Mouse (Mus musculus) forebrain, embryonic 15.5 days (tissue): ENCODE measurements around the gene Kcnj16. TPM values are rescaled to one million over a fixed set of nuclear protein-coding genes. Genes with fewer than 3 reads are reported as not detected.

Experiments used
- ATAC-seq: fragments of 200-750 bp; cut with Nextera tagmentation; replicated peaks from 2 replicates; pipeline ENCODE4 v1.8.0; 2017; ENCODE audit warnings: mild to moderate bottlenecking, moderate TSS enrichment, moderate library complexity
- H3K27ac ChIP-seq: fragments of 300-500 bp; sonication (generic); replicated peaks from 2 replicates; pipeline ENCODE4 v1.5.1; 2015; ENCODE audit warnings: mild to moderate bottlenecking, inconsistent platforms
- H3K27me3 ChIP-seq: fragments of 300-500 bp; sonication (generic); 2 replicates; pipeline ENCODE4 v1.6.1; 2015; ENCODE audit warnings: inconsistent platforms
- H3K36me3 ChIP-seq: fragments of 300-500 bp; sonication (generic); 2 replicates; pipeline ENCODE4 v1.6.1; 2015; ENCODE audit warnings: mild to moderate bottlenecking, inconsistent platforms
- H3K4me1 ChIP-seq: fragments of 300-500 bp; sonication (generic); 2 replicates; pipeline ENCODE4 v1.6.1; 2015; ENCODE audit warnings: inconsistent platforms
- H3K4me2 ChIP-seq: fragments of 300-500 bp; sonication (generic); replicated peaks from 2 replicates; pipeline ENCODE4 v1.6.1; 2015; ENCODE audit warnings: mild to moderate bottlenecking, inconsistent platforms
- H3K4me3 ChIP-seq: fragments of 300-500 bp; sonication (generic); 2 replicates; pipeline ENCODE4 v1.5.1; 2015; ENCODE audit warnings: mild to moderate bottlenecking, inconsistent platforms
- H3K9ac ChIP-seq: fragments of 300-500 bp; sonication (generic); replicated peaks from 2 replicates; pipeline ENCODE4 v1.6.1; 2015; ENCODE audit warnings: mild to moderate bottlenecking, inconsistent platforms
- H3K9me3 ChIP-seq: fragments of 300-500 bp; sonication (generic); 2 replicates; pipeline ENCODE4 v1.6.1; 2016; ENCODE audit warnings: inconsistent platforms
- WGBS: fragments of 180-500 bp; shearing (Covaris S2); methylation state at CpG from one replicate; pipeline ENCODE4 v1.1.7; 2015; ENCODE audit warnings: mixed read lengths; 5-methylcytosine and 5-hydroxymethylcytosine counted together
- polyA plus RNA-seq: library from polyadenylated mRNA; unstranded; fragments of >200 nt; fragmentation: Nextera tagmentation; extraction: Ambion mirVana; gene quantifications from 2 replicates; pipeline ENCODE4 v1.2.1, GENCODE M21; 2015

Gene Kcnj16
- polyA plus RNA-seq, 1 experiment from 2014 or later: 0.13 TPM

GRCm38 (mm10) chr11:110997211-110997610 is 29.4 kb downstream of the Kcnj16 start:
- WGBS: 30% methylated on average over 9 of the region's 9 CpGs
- Histone ChIP-seq H3K27me3 (no peaks in the 10 kb centered on the region), H3K4me2 (no peak overlapping the region), H3K9me3 (no peaks in the 10 kb centered on the region), H3K9ac (no peak overlapping the region), H3K4me3 (no peak overlapping the region), H3K27ac (no peak overlapping the region), H3K36me3 (no peaks in the 10 kb centered on the region), H3K4me1 (no peaks in the 10 kb centered on the region)
- no peak for ATAC-seq

GRCm38 (mm10) chr11:111005103-111005502 is 37.3 kb downstream of the Kcnj16 start:
- H3K4me1 ChIP-seq: no peaks in the 10 kb centered on the region
- H3K27me3 ChIP-seq: no peaks in the 10 kb centered on the region
- ATAC-seq: no peak
- no peak overlapping the region for H3K4me2 ChIP-seq
- H3K4me3 ChIP-seq: no peak overlapping the region
- no peak overlapping the region for H3K27ac ChIP-seq
- H3K36me3 ChIP-seq: no peaks in the 10 kb centered on the region
- WGBS: 89% methylated on average over 3 of the region's 3 CpGs
- no peak overlapping the region for H3K9ac ChIP-seq
- no peaks in the 10 kb centered on the region for H3K9me3 ChIP-seq

- H3K4me1 ChIP-seq: no peaks in the 10 kb centered on the region
- no peaks in the 10 kb centered on the region for H3K36me3 ChIP-seq
- H3K27me3 ChIP-seq: no peaks in the 10 kb centered on the region
- no peak overlapping the region for H3K4me3 ChIP-seq
- H3K27ac ChIP-seq: no peak overlapping the region
- no peak overlapping the region for H3K4me2 ChIP-seq
- 90% methylated on average over 3 of the region's 3 CpGs for WGBS
- H3K9me3 ChIP-seq: no peaks in the 10 kb centered on the region
- ATAC-seq: no peak
- no peak overlapping the region for H3K9ac ChIP-seq
Observed at GRCm38 (mm10) chr11:111009471-111009870, 41.6 kb downstream of the Kcnj16 start.

- WGBS: 87% methylated on average over 3 of the region's 3 CpGs
- Histone ChIP-seq H3K4me1 (0 out of 2 replicates have a peak, but pooled peaks cover 3% of the 10 kb centered on the region), H3K4me3 (no peak overlapping the region), H3K9ac (no peak overlapping the region), H3K4me2 (no peak overlapping the region), H3K36me3 (no peaks in the 10 kb centered on the region), H3K9me3 (no peaks in the 10 kb centered on the region), H3K27ac (no peak overlapping the region), H3K27me3 (no peaks in the 10 kb centered on the region)
- ATAC-seq: no peak
Observed at GRCm38 (mm10) chr11:111016206-111016605, 48.4 kb downstream of the Kcnj16 start.

- Histone ChIP-seq H3K4me1 (peaks cover 9% of the 10 kb centered on the region; the same call in 1 of the 2 replicates), H3K27me3 (no peaks in the 10 kb centered on the region), H3K9me3 (no peaks in the 10 kb centered on the region), H3K27ac (no peak overlapping the region), H3K4me2 (no peak overlapping the region), H3K36me3 (no peaks in the 10 kb centered on the region), H3K4me3 (no peak overlapping the region), H3K9ac (no peak overlapping the region)
- ATAC-seq: no peak
- 30% methylated on average over 2 of the region's 2 CpGs for WGBS
Observed at GRCm38 (mm10) chr11:111020211-111020610, 52.4 kb downstream of the Kcnj16 start.

GRCm38 (mm10) chr11:111022681-111023281 is 54.9 kb downstream of the Kcnj16 start:
- no peaks in the 10 kb centered on the region for H3K36me3 ChIP-seq
- H3K9ac ChIP-seq: no peak overlapping the region
- H3K27ac ChIP-seq: no peak overlapping the region
- H3K27me3 ChIP-seq: no peaks in the 10 kb centered on the region
- 22% methylated on average over 8 of the region's 8 CpGs for WGBS
- H3K9me3 ChIP-seq: no peaks in the 10 kb centered on the region
- no peak for ATAC-seq
- no peak overlapping the region for H3K4me3 ChIP-seq
- H3K4me2 ChIP-seq: no peak overlapping the region
- H3K4me1 ChIP-seq: peaks cover 9% of the 10 kb centered on the region; the same call in 1 of the 2 replicates

- H3K4me3 ChIP-seq: no peak overlapping the region
Observed at GRCm38 (mm10) chr11:111042175-111042574, 74.3 kb downstream of the Kcnj16 start.

GRCm38 (mm10) chr11:111043298-111043697 is 75.5 kb downstream of the Kcnj16 start:
- Histone ChIP-seq H3K4me3 (no peak overlapping the region), H3K36me3 (no peaks in the 10 kb centered on the region), H3K27me3 (no peaks in the 10 kb centered on the region), H3K27ac (no peak overlapping the region), H3K4me1 (no peaks in the 10 kb centered on the region), H3K9me3 (no peaks in the 10 kb centered on the region), H3K9ac (no peak overlapping the region), H3K4me2 (no peak overlapping the region)
- 89% methylated on average over 4 of the region's 4 CpGs for WGBS
- no peak for ATAC-seq

More at GRCm38 (mm10) chr11:111042175-111042574, 74.3 kb downstream of the Kcnj16 start:
- ATAC-seq: no peak
- H3K9ac ChIP-seq: no peak overlapping the region
- no peaks in the 10 kb centered on the region for H3K36me3 ChIP-seq
- no peak overlapping the region for H3K27ac ChIP-seq
- H3K27me3 ChIP-seq: no peaks in the 10 kb centered on the region
- 52% methylated on average over 5 of the region's 5 CpGs for WGBS
- no peak overlapping the region for H3K4me2 ChIP-seq
- H3K4me1 ChIP-seq: no peaks in the 10 kb centered on the region
- H3K9me3 ChIP-seq: no peaks in the 10 kb centered on the region

- Histone ChIP-seq H3K4me3 (no peak overlapping the region), H3K27me3 (no peaks in the 10 kb centered on the region), H3K9ac (no peak overlapping the region), H3K4me1 (no peaks in the 10 kb centered on the region), H3K9me3 (no peaks in the 10 kb centered on the region), H3K27ac (no peak overlapping the region), H3K36me3 (no peaks in the 10 kb centered on the region), H3K4me2 (no peak overlapping the region)
- WGBS: 97% methylated on average over 3 of the region's 3 CpGs
- ATAC-seq: no peak
Observed at GRCm38 (mm10) chr11:111054252-111054651, 86.4 kb downstream of the Kcnj16 start.

GRCm38 (mm10) chr11:111054854-111055822 is 87.3 kb downstream of the Kcnj16 start:
- Histone ChIP-seq H3K4me1 (no peaks in the 10 kb centered on the region), H3K27ac (no peak overlapping the region), H3K4me2 (no peak overlapping the region), H3K4me3 (no peak overlapping the region), H3K9ac (no peak overlapping the region), H3K36me3 (no peaks in the 10 kb centered on the region), H3K9me3 (no peaks in the 10 kb centered on the region), H3K27me3 (no peaks in the 10 kb centered on the region)
- 89% methylated on average over 8 of the region's 8 CpGs for WGBS
- ATAC-seq: no peak

- no peak overlapping the region for H3K27ac ChIP-seq
- H3K4me3 ChIP-seq: no peak overlapping the region
Observed at GRCm38 (mm10) chr11:111056030-111056429, 88.2 kb downstream of the Kcnj16 start.

GRCm38 (mm10) chr11:111057435-111057834 is 89.6 kb downstream of the Kcnj16 start:
- Histone ChIP-seq H3K4me2 (no peak overlapping the region), H3K27ac (no peak overlapping the region), H3K4me1 (no peaks in the 10 kb centered on the region), H3K4me3 (no peak overlapping the region), H3K9me3 (no peaks in the 10 kb centered on the region), H3K27me3 (no peaks in the 10 kb centered on the region), H3K36me3 (no peaks in the 10 kb centered on the region), H3K9ac (no peak overlapping the region)
- WGBS: 95% methylated on average over 4 of the region's 4 CpGs
- ATAC-seq: no peak

More at GRCm38 (mm10) chr11:111056030-111056429, 88.2 kb downstream of the Kcnj16 start:
- Histone ChIP-seq H3K9ac (no peak overlapping the region), H3K9me3 (no peaks in the 10 kb centered on the region), H3K4me1 (no peaks in the 10 kb centered on the region), H3K27me3 (no peaks in the 10 kb centered on the region), H3K36me3 (no peaks in the 10 kb centered on the region), H3K4me2 (no peak overlapping the region)
- WGBS: 46% methylated on average over 13 of the region's 13 CpGs
- ATAC-seq: no peak
